In the genomic region with DNA sequence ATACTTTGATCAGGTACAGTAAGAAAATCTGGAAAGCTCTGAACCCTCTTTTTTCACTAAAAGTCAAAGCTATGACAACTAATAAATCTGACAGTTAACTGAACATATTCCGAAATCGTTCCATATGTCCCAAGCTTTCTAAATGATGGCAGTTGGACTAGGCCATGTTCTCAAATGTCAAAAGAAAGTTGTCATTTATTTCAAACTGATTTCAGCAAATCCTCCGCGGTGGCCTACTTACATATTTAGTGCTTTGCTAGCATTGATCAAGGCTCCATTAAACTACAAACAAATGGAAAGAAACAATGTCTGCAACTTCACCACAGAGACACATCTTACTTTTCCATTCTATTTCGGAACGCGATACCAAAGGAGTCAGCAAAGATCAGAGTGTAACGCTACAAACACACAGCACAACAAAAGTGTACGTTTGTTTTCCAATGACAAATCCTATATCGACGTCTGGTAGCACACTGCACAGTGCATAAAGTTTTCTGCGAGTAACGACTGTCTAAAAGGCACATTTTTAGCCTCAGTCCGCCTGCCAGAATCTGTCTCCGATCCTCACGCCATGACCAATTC, we compare ENCODE assay signal across 8 mouse cellular contexts. TPM values are rescaled to one million over a fixed set of nuclear protein-coding genes. Genes with fewer than 3 reads are reported as not detected.
DNase-seq lines count a peak whose midpoint lies in the region; ATAC-seq and TF ChIP-seq lines count a peak whose summit lies in the region.

No protein-coding gene starts in this region.

- H3K27me3 ChIP-seq in thymus, adult 2 months (ENCODE audit: control insufficient read depth, insufficient read depth, low read length) = no peaks in the 10 kb centered on the region
- H3K27me3 ChIP-seq in limb, embryonic 10.5 days (ENCODE audit: low read depth, poor library complexity, severe bottlenecking) = no peaks in the 10 kb centered on the region
- H3K27me3 ChIP-seq in stomach, embryonic 14.5 days (ENCODE audit: control insufficient read depth, insufficient read depth, low read length) = no peaks in the 10 kb centered on the region

- TF ChIP-seq CTCF in thymus, adult 2 months (IDR thresholded peaks at IDR 0.05; ENCODE audit: borderline replicate concordance, control insufficient read depth, extremely low read depth, insufficient read depth, low read length, poor library complexity) = no peak

- H3K36me3 ChIP-seq in thymus, adult 2 months (ENCODE audit: control insufficient read depth, insufficient read depth, low read length) = no peaks in the 10 kb centered on the region
- peaks cover 2% of the 10 kb centered on the region; the same call in 1 of the 2 replicates for H3K36me3 ChIP-seq in limb, embryonic 10.5 days
- no peaks in the 10 kb centered on the region for H3K36me3 ChIP-seq in stomach, embryonic 14.5 days (ENCODE audit: control insufficient read depth, insufficient read depth, low read length)

- H3K9ac ChIP-seq in stomach, embryonic 14.5 days (replicated peaks; ENCODE audit: low read depth, low read length) = peak overlapping the region; percentile 92

- no peaks in the 10 kb centered on the region for H3K9me3 ChIP-seq in limb, embryonic 10.5 days (replicated peaks)
- H3K9me3 ChIP-seq in stomach, embryonic 14.5 days (ENCODE audit: control insufficient read depth, low read depth, low read length) = no peaks in the 10 kb centered on the region

- peak; percentile 11 for DNase-seq in embryo, embryonic 10 days (ENCODE audit: low spot score)
- no peak for DNase-seq in embryo, embryonic 9.5 days (ENCODE audit: extremely low spot score)
- DNase-seq in thymus, adult 2 months = no peak
- DNase-seq in thymus, postnatal 4 days = no peak
- DNase-seq in limb, embryonic 10.5 days (ENCODE audit: low spot score) = no peak
- DNase-seq in spleen, postnatal 14 days (ENCODE audit: low spot score in 2 of 2) = no peak
- DNase-seq in cerebellum, postnatal 10 days = no peak

- 6% methylated on average over 16 of the region's 16 CpGs for WGBS in thymus, adult 2 months
- 7% methylated on average over 16 of the region's 16 CpGs for WGBS in limb, embryonic 10.5 days
- 3% methylated on average over 16 of the region's 16 CpGs for WGBS in stomach, embryonic 14.5 days

- peak overlapping the region; percentile 79 for H3K4me2 ChIP-seq in stomach, embryonic 14.5 days (replicated peaks; ENCODE audit: low read depth, low read length)

- no peak for ATAC-seq in stomach, embryonic 14.5 days (ENCODE audit: insufficient number of reproducible peaks, insufficient read depth, low FRiP score, low read depth)

- H3K4me1 ChIP-seq in thymus, adult 2 months (replicated peaks; ENCODE audit: control insufficient read depth, insufficient read depth, low read length) = peaks cover 13% of the 10 kb centered on the region; the same call in 1 of the 2 replicates
- H3K4me1 ChIP-seq in limb, embryonic 10.5 days = peaks cover 18% of the 10 kb centered on the region
- H3K4me1 ChIP-seq in stomach, embryonic 14.5 days (ENCODE audit: control insufficient read depth, insufficient read depth, low read length) = 0 out of 2 replicates have a peak, but pooled peaks cover 10% of the 10 kb centered on the region

- peak overlapping the region; percentile 89 for H3K4me3 ChIP-seq in thymus, adult 2 months (ENCODE audit: control insufficient read depth, insufficient read depth, low read length)
- peak overlapping the region; percentile 99 for H3K4me3 ChIP-seq in limb, embryonic 10.5 days
- H3K4me3 ChIP-seq in stomach, embryonic 14.5 days (ENCODE audit: low read depth, low read length) = peak overlapping the region; percentile 74

- TF ChIP-seq POLR2A in thymus, adult 2 months (IDR thresholded peaks at IDR 0.05; ENCODE audit: control insufficient read depth, extremely low read depth, insufficient read depth, low read length, poor library complexity) = no peak

- H3K27ac ChIP-seq in thymus, adult 2 months (ENCODE audit: control insufficient read depth, insufficient read depth, low read length) = no peak overlapping the region; the same call in 1 of the 2 replicates
- H3K27ac ChIP-seq in limb, embryonic 10.5 days = peak overlapping the region; percentile 99
- peak overlapping the region; percentile 97 for H3K27ac ChIP-seq in stomach, embryonic 14.5 days (ENCODE audit: low read length)

RNA-seq across cellular contexts. Expression of a gene that starts 1.1 kb away (rescaled TPM):
- polyA plus RNA-seq in thymus, adult 2 months (2012; rRNA removed) = 25.2 and 28.6 TPM in 2 replicates
- polyA plus RNA-seq in limb, embryonic 10.5 days (2016; fragmentation: Nextera tagmentation; extraction: Ambion mirVana) = 86.1 and 87.0 TPM in 2 replicates
- polyA plus RNA-seq in stomach, embryonic 14.5 days (2014; fragmentation: Nextera tagmentation; extraction: Ambion mirVana) = 96.8 and 102 TPM in 2 replicates

RNA-seq across cellular contexts. Expression of a gene that starts 19.7 kb away (rescaled TPM):
- polyA plus RNA-seq in thymus, adult 2 months (2012; rRNA removed) = not detected in 2 replicates
- not detected in 2 replicates for polyA plus RNA-seq in limb, embryonic 10.5 days (2016; fragmentation: Nextera tagmentation; extraction: Ambion mirVana)
- polyA plus RNA-seq in stomach, embryonic 14.5 days (2014; fragmentation: Nextera tagmentation; extraction: Ambion mirVana) = not detected in 2 replicates

RNA-seq across cellular contexts. Expression of a gene that starts 47.0 kb away (rescaled TPM):
- polyA plus RNA-seq in thymus, adult 2 months (2012; rRNA removed) = 10.7 and 12.9 TPM in 2 replicates
- 23.1 and 30.0 TPM in 2 replicates for polyA plus RNA-seq in limb, embryonic 10.5 days (2016; fragmentation: Nextera tagmentation; extraction: Ambion mirVana)
- polyA plus RNA-seq in stomach, embryonic 14.5 days (2014; fragmentation: Nextera tagmentation; extraction: Ambion mirVana) = 33.5 and 36.6 TPM in 2 replicates

RNA-seq across cellular contexts. Expression of a gene that starts 51.3 kb away (rescaled TPM):
- polyA plus RNA-seq in thymus, adult 2 months (2012; rRNA removed) = 6.8 and 11.1 TPM in 2 replicates
- 8.5 and 11.1 TPM in 2 replicates for polyA plus RNA-seq in limb, embryonic 10.5 days (2016; fragmentation: Nextera tagmentation; extraction: Ambion mirVana)
- polyA plus RNA-seq in stomach, embryonic 14.5 days (2014; fragmentation: Nextera tagmentation; extraction: Ambion mirVana) = 22.4 and 26.7 TPM in 2 replicates
